Mouse (Mus musculus) CH12.LX (cell line): ENCODE results near the gene Phf21a. TPM values are rescaled to one million over a fixed set of nuclear protein-coding genes. Genes with fewer than 3 reads are reported as not detected.
A peak's percentile ranks its signal among the peaks of the same experiment; 100 is the strongest.

Experiments used
- DNase-seq: peaks from one replicate; pipeline ENCODE4 v3.0.0-alpha.2; 2013; ENCODE audit errors: extremely low read depth
- H3K27ac ChIP-seq: 2 replicates; pipeline ENCODE4 v1.5.1; 2012; ENCODE audit warnings: low read depth, mild to moderate bottlenecking, control low read depth, moderate library complexity; ENCODE audit not compliant: insufficient read depth
- H3K27me3 ChIP-seq: replicated peaks from 2 replicates; pipeline ENCODE3; 2012; ENCODE audit warnings: inconsistent platforms
- H3K36me3 ChIP-seq, 2 experiments: replicated peaks in 1 of 2; 2 replicates each; pipeline versions ENCODE3 to v1.6.1; 2012; ENCODE audit warnings: inconsistent platforms in 1 of 2, low read length in 1 of 2, mild to moderate bottlenecking in 1 of 2, mixed read lengths in 1 of 2, moderate library complexity in 1 of 2; ENCODE audit not compliant: control insufficient read depth in 1 of 2, insufficient read depth in 1 of 2
- H3K4me1 ChIP-seq, 2 experiments: 2 replicates each; pipeline ENCODE4 v1.6.1; 2012; ENCODE audit warnings: inconsistent platforms in 1 of 2, moderate library complexity in 1 of 2; ENCODE audit not compliant: insufficient read depth in 2 of 2, control insufficient read depth in 1 of 2
- H3K4me2 ChIP-seq: 2 replicates; pipeline ENCODE4 v1.6.1; 2012; ENCODE audit warnings: low read depth, mild to moderate bottlenecking, control low read depth; ENCODE audit not compliant: poor library complexity, insufficient read depth, severe bottlenecking
- H3K4me3 ChIP-seq, 3 experiments: fragments of 150-350 bp in 1 of 3; sonication (generic) in 1 of 3; replicated peaks in 1 of 3; 2 replicates each; pipeline versions ENCODE3 to v1.5.1; 2011 to 2012; ENCODE audit warnings: low read depth in 2 of 3, low read length in 2 of 3, mild to moderate bottlenecking in 2 of 3, moderate library complexity in 2 of 3, control low read depth in 1 of 3, improper control_type of control experiment in 1 of 3, inconsistent platforms in 1 of 3, mixed read lengths in 1 of 3; ENCODE audit not compliant: poor library complexity in 1 of 3
- H3K79me2 ChIP-seq: replicated peaks from 2 replicates; pipeline ENCODE4 v1.6.1; 2012; ENCODE audit warnings: mild to moderate bottlenecking, moderate library complexity; ENCODE audit not compliant: control insufficient read depth, poor library complexity, insufficient read depth, severe bottlenecking; ENCODE audit errors: extremely low read depth
- H3K9ac ChIP-seq: 2 replicates; pipeline ENCODE4 v1.6.1; 2012; ENCODE audit warnings: low read depth, mild to moderate bottlenecking, control low read depth, moderate library complexity; ENCODE audit not compliant: insufficient read depth
- H3K9me3 ChIP-seq: replicated peaks from 2 replicates; pipeline ENCODE3; 2012; ENCODE audit warnings: low read length, inconsistent platforms, mixed read lengths
- BHLHE40 ChIP-seq: IDR thresholded peaks from 2 replicates; pipeline ENCODE4 v1.6.1; 2011; ENCODE audit warnings: mild to moderate bottlenecking, low read depth, low read length, improper control_type of control experiment
- CHD1 ChIP-seq: IDR thresholded peaks from 2 replicates; pipeline ENCODE4 v1.6.1; 2012; ENCODE audit warnings: low read depth, low read length, improper control_type of control experiment, inconsistent platforms
- CHD2 ChIP-seq: IDR thresholded peaks from 2 replicates; pipeline ENCODE4 v1.6.1; 2011; ENCODE audit warnings: low read length, improper control_type of control experiment
- CTCF ChIP-seq, 2 experiments: IDR thresholded peaks in 1 of 2; conservative IDR thresholded peaks in 1 of 2; 2 replicates each; pipeline ENCODE4 v1.5.1; 2011 to 2012; ENCODE audit warnings: low read depth in 2 of 2, low read length in 2 of 2, improper control_type of control experiment in 1 of 2, inconsistent platforms in 1 of 2, mild to moderate bottlenecking in 1 of 2, moderate library complexity in 1 of 2
- EP300 ChIP-seq: IDR thresholded peaks from 2 replicates; pipeline ENCODE4 v1.6.1; 2011; ENCODE audit warnings: low read length, improper control_type of control experiment
- HCFC1 ChIP-seq: IDR thresholded peaks from 2 replicates; pipeline ENCODE4 v1.6.1; 2012; ENCODE audit warnings: low read depth, mild to moderate bottlenecking, inconsistent platforms, low read length, improper control_type of control experiment
- JUN ChIP-seq: IDR thresholded peaks from 2 replicates; pipeline ENCODE4 v1.6.1; 2011; ENCODE audit warnings: low read depth, mild to moderate bottlenecking, low read length, improper control_type of control experiment, moderate library complexity; ENCODE audit not compliant: insufficient read depth
- JUND ChIP-seq: conservative IDR thresholded peaks from 2 replicates; pipeline ENCODE4 v1.6.1; 2011; ENCODE audit warnings: low read depth, low read length, improper control_type of control experiment
- KAT2A ChIP-seq: IDR thresholded peaks from 2 replicates; pipeline ENCODE4 v1.6.1; 2012; ENCODE audit warnings: low read length, improper control_type of control experiment, inconsistent platforms; ENCODE audit not compliant: insufficient replicate concordance
- MAZ ChIP-seq: IDR thresholded peaks from 2 replicates; pipeline ENCODE4 v1.6.1; 2012; ENCODE audit warnings: low read depth, mild to moderate bottlenecking, inconsistent platforms, low read length, improper control_type of control experiment, moderate library complexity
- MEF2A ChIP-seq: IDR thresholded peaks from 2 replicates; pipeline ENCODE4 v1.6.1; 2014; ENCODE audit warnings: low read depth, mild to moderate bottlenecking, inconsistent platforms, low read length, improper control_type of control experiment, borderline replicate concordance
- MYC ChIP-seq: IDR thresholded peaks from 2 replicates; pipeline ENCODE4 v1.6.1; 2011; ENCODE audit warnings: low read depth, mild to moderate bottlenecking, improper control_type of control experiment, low read length
- NELFE ChIP-seq: IDR thresholded peaks from 2 replicates; pipeline ENCODE4 v1.6.1; 2011; ENCODE audit warnings: low read depth, low read length, improper control_type of control experiment
- PAX5 ChIP-seq: IDR thresholded peaks from 2 replicates; pipeline ENCODE4 v1.6.1; 2012; ENCODE audit warnings: low read length, inconsistent platforms, mixed read lengths
- POLR2A ChIP-seq: IDR thresholded peaks from 2 replicates; pipeline ENCODE4 v1.6.1; 2011; ENCODE audit warnings: low read depth, mild to moderate bottlenecking, improper control_type of control experiment, low read length
- RAD21 ChIP-seq: IDR thresholded peaks from 2 replicates; pipeline ENCODE4 v1.6.1; 2011; ENCODE audit warnings: low read depth, mild to moderate bottlenecking, low read length, improper control_type of control experiment, moderate library complexity
- TCF12 ChIP-seq: IDR thresholded peaks from 2 replicates; pipeline ENCODE4 v1.6.1; 2014; ENCODE audit warnings: low read depth, mild to moderate bottlenecking, inconsistent platforms, low read length, improper control_type of control experiment
- USF1 ChIP-seq: IDR thresholded peaks from 2 replicates; pipeline ENCODE4 v1.6.1; 2014; ENCODE audit warnings: low read depth, mild to moderate bottlenecking, inconsistent platforms, low read length, improper control_type of control experiment
- ZKSCAN1 ChIP-seq: IDR thresholded peaks from 2 replicates; pipeline ENCODE4 v1.6.1; 2012; ENCODE audit warnings: low read depth, inconsistent platforms, low read length, improper control_type of control experiment, borderline replicate concordance
- ZNF384 ChIP-seq: IDR thresholded peaks from 2 replicates; pipeline ENCODE4 v1.6.1; 2012; ENCODE audit warnings: low read depth, low read length, improper control_type of control experiment, inconsistent platforms
- dilution Hi-C: fragments of 300-500 bp; cut with MboI; formaldehyde crosslinking; loops from 2 replicates; pipeline ENCODE4 v1.14.3; 2020; ENCODE audit warnings: low sequenced_read_pairs; ENCODE audit not compliant: extremely low pct_unique_long_range_greater_than_20kb, extremely low pct_ligation_motif_present
- in situ Hi-C: fragments of 300-500 bp; cut with MboI; formaldehyde crosslinking; loops from 3 replicates; pipeline ENCODE4 v1.14.3; 2019; ENCODE audit warnings: low sequenced_read_pairs, low pct_ligation_motif_present, low pct_unique_long_range_greater_than_20kb, mixed read lengths
- polyA plus RNA-seq: library from polyadenylated mRNA; unstranded; fragments of >175 nt; gene quantifications from 2 replicates; pipeline ENCODE4 v1.2.1, GENCODE M21; 2012; ENCODE audit warnings: low read depth; ENCODE audit not compliant: insufficient read length
- total RNA-seq, 2 experiments: library from RNA; depleted of rRNA; stranded (reverse); fragments of 300-350 nt in 1 of 2; fragments of >200 nt in 1 of 2; gene quantifications; 2 replicates each; pipeline ENCODE4 v1.2.3; 2012 to 2014

Phf21a gene
- total and polyA plus RNA-seq, 3 experiments, result 10.2 to 24.5 (median 12.0) TPM

GRCm38 (mm10) chr2:92376300-92376699, 283.4 kb downstream of the Phf21a start:
- Histone ChIP-seq H3K79me2 (peaks cover 9% of the 10 kb centered on the region), H3K9me3 (no peaks in the 10 kb centered on the region), H3K36me3 (peaks cover 32 to 43% of the 10 kb centered on the region in 2 experiments), H3K27me3 (peaks cover 8% of the 10 kb centered on the region), H3K9ac (peak overlapping the region; percentile 89; the same call in 1 of the 2 replicates), H3K4me3 (peak overlapping the region; percentile 88 to 99 (median 98)), H3K4me1 (peaks cover 23 to 66% of the 10 kb centered on the region in 2 experiments), H3K4me2 (peak overlapping the region; percentile 98), H3K27ac (no peak overlapping the region)
- no peak for DNase-seq
- in situ Hi-C loops, result no loop called here
- dilution Hi-C loops, result no loop called here
- TF ChIP-seq POLR2A, result no peak
- no peak for TF ChIP-seq ZKSCAN1
- no peak for TF ChIP-seq CHD1
- no peak for TF ChIP-seq USF1
- TF ChIP-seq EP300, result no peak
- no peak for TF ChIP-seq PAX5
- no peak for TF ChIP-seq MAZ
- TF ChIP-seq ZNF384, result no peak
- TF ChIP-seq JUND, result no peak
- TF ChIP-seq TCF12, result no peak
- no peak for TF ChIP-seq CTCF (conservative IDR thresholded peaks at IDR 0.05 in 1 of 2, IDR thresholded peaks at IDR 0.05 in 1 of 2; ENCODE audit: low read depth in 2 of 2, low read length in 2 of 2)
- TF ChIP-seq JUN, result no peak
- TF ChIP-seq MEF2A, result no peak
- TF ChIP-seq MYC, result no peak
- no peak for TF ChIP-seq NELFE
- TF ChIP-seq RAD21, result no peak
- no peak for TF ChIP-seq BHLHE40
- TF ChIP-seq KAT2A, result no peak
- TF ChIP-seq HCFC1, result no peak

- no peak for DNase-seq
- Histone ChIP-seq H3K27me3 (peaks cover 5% of the 10 kb centered on the region), H3K9ac (no peak overlapping the region), H3K4me2 (no peak overlapping the region), H3K4me1 (peaks cover 22 to 67% of the 10 kb centered on the region in 2 experiments), H3K36me3 (peaks cover 43 to 53% of the 10 kb centered on the region in 2 experiments)
- TF ChIP-seq JUN (no peak), KAT2A (no peak), RAD21 (no peak), CHD2 (no peak)
- TF ChIP-seq, all 38 proteins: peak for 0
- dilution Hi-C loops, result no loop called here
- Histone ChIP-seq H3K9me3 (no peaks in the 10 kb centered on the region), H3K79me2 (peaks cover 9% of the 10 kb centered on the region), H3K4me3 (no peak overlapping the region), H3K27ac (no peak overlapping the region)
- in situ Hi-C loops, result no loop called here
These were observed 284.4 kb downstream of the Phf21a start for GRCm38 (mm10) chr2:92377320-92377719.
